Mouse (Mus musculus): ENCODE data around the gene Irs4.

The Irs4 gene

DNA sequence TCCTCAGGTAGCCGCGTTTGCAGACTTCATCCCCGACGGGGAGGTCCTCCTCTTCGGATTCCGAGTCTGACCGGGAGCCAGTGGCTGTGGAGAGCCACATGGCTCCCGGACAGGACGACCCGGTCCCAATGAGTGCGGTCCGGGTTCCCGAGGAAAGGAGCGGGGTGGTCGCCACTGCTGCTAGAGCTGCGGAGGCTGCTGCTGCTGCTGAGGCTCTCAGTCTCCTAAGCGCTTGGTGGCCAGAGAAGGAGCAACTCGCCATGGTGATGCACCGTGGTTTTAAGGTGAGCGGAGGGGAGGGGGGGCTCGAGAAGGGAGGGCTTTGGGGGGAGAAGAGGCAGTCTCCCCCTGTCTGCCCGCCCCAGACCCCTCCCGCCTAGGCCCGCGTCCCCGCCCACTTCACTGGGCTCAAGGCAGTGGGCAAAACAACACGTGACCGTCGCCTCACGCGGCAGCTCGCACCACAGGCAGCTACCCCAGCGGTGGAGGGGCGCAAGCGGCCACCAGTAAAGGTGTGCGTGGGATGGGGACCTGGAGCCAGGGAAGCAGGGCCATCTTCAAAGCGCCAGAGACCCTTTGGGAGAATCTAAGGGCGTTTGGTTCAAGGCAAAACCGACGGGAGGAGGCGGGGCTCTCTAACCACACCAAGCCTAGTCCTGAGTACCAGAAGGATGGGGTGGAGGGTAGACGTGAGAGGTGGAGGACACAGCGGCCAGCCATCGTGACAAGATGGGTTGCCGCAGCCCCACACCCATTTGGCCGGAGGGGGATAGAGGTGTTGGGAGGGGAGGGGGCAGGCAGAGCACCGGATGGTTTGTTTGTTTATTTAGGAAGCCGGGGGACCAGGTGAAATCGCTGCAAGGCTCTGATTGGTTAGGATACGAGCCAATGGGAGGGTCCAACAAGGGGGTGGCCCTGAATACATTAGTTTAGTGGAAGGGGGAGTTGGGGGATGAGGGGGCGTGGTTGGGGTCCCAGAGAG, at the start of gene Irs4:
Gene Irs4 (minus strand): TSS at position 327 of the 982 bp plus-strand sequence.
- DNase-seq = peak; percentile 8

DNA sequence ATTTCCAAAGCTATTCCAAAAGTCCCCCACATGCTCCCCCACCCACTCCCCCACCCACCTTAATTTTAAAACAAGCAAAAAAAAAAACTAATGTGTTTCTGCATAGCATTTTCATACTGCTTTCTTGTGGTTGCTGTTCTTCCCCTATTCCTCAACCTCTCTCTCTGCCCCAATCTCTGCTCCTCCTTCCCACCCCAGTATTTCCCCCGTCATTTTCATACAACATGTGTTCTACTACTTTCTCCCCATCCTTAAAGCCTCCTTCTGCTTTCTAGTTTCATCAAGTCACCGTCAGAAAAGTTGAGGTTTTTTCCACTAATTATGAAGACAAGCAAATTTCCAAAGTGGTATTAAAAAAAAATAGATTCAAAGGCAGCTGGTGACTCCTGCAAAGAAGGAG, 25.3 kb upstream of the Irs4 start:
- DNase-seq = no peak

GRCm38 (mm10) chrX:141729570-141729969, 4.5 kb upstream of the Irs4 start:
- DNase-seq = no peak

DNA sequence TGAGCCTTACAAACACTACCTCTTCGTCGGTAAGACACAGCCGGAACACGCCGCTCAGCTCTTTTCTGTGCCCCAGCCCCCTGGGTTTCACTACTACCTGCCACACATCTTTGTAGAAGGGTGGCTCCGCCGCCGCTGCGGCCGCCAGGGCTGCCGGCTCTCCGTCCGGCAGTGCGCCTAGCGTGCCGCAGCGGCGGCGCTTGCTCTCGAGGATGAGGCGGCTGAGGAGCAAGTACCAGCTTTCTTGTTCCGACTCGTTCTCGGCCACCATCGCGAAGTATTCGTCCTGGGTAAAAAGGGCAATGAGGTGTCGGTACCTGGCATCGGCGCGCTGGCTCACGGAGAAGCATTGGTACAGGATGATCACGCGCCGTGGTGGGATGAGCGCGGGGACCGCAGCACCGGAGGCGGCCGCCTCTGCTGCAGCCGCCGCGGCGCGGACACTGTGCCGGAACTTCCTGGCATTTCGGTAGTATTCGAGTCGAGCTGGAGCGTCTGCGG, 622 bp downstream of the Irs4 start:
- peak; percentile 15 for DNase-seq

GRCm38 (mm10) chrX:141723936-141724335, 1.1 kb downstream of the Irs4 start:
- peak; percentile 25 for DNase-seq

DNA sequence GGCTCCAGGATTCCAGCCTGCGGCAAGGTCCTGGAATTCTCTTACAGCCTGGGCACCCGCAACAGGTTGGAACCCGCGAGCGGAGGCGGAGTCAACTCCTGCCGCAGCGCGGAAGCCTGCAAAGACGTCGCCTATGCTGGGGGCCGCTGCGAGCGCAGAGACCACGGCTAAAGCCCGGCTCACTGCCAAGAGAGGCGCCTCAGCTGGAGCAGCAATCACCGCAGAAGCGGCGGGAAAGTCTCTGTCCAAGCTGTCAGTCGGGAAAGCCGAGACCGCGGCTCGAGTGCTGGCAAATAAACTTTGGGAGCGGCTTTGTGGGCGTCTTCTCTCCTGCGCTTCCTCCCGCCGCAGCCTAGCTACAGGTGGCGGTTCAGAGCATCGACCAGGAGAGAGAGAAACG, 3.3 kb downstream of the Irs4 start:
- peak; percentile 26 for DNase-seq

All from kidney, postnatal 10 days (tissue).